Mouse (Mus musculus): Measurements from ENCODE around the gene Pou6f2.

Gene Pou6f2

GRCm38 (mm10) chr13:18397586-18397985 is at the start of gene Pou6f2:
Gene Pou6f2, minus strand, starts transcription at chr13:18397686.
- DNase-seq (ENCODE audit: low read depth, low spot score) = peak; percentile 26

GRCm38 (mm10) chr13:18439858-18440257 is 42.4 kb upstream of the Pou6f2 start:
- DNase-seq (ENCODE audit: low read depth, low spot score) = no peak

- DNase-seq (ENCODE audit: low read depth, low spot score) = no peak
These were observed 9.8 kb downstream of the Pou6f2 start for GRCm38 (mm10) chr13:18387673-18388072.

- DNase-seq (ENCODE audit: low read depth, low spot score) = no peak
These were observed 34.1 kb downstream of the Pou6f2 start for GRCm38 (mm10) chr13:18363373-18363772.

GRCm38 (mm10) chr13:18344580-18345333 is 52.7 kb downstream of the Pou6f2 start:
- no peak for DNase-seq (ENCODE audit: low read depth, low spot score)

GRCm38 (mm10) chr13:18338910-18339501 is 58.5 kb downstream of the Pou6f2 start:
- no peak for DNase-seq (ENCODE audit: low read depth, low spot score)

GRCm38 (mm10) chr13:18338022-18338421 is 59.5 kb downstream of the Pou6f2 start:
- DNase-seq (ENCODE audit: low read depth, low spot score) = no peak

GRCm38 (mm10) chr13:18334035-18334434 is 63.5 kb downstream of the Pou6f2 start:
- no peak for DNase-seq (ENCODE audit: low read depth, low spot score)

GRCm38 (mm10) chr13:18332596-18332995 is 64.9 kb downstream of the Pou6f2 start:
- no peak for DNase-seq (ENCODE audit: low read depth, low spot score)

GRCm38 (mm10) chr13:18323980-18324678 is 73.4 kb downstream of the Pou6f2 start:
- no peak for DNase-seq (ENCODE audit: low read depth, low spot score)

GRCm38 (mm10) chr13:18323407-18323806 is 74.1 kb downstream of the Pou6f2 start:
- no peak for DNase-seq (ENCODE audit: low read depth, low spot score)

- DNase-seq (ENCODE audit: low read depth, low spot score) = no peak
These were observed 84.9 kb downstream of the Pou6f2 start for GRCm38 (mm10) chr13:18312613-18313012.

GRCm38 (mm10) chr13:18309024-18309423 is 88.5 kb downstream of the Pou6f2 start:
- DNase-seq (ENCODE audit: low read depth, low spot score) = no peak

- no peak for DNase-seq (ENCODE audit: low read depth, low spot score)
These were observed 90.9 kb downstream of the Pou6f2 start for GRCm38 (mm10) chr13:18306506-18307145.

- no peak for DNase-seq (ENCODE audit: low read depth, low spot score)
These were observed 97.5 kb downstream of the Pou6f2 start for GRCm38 (mm10) chr13:18299966-18300365.

- no peak for DNase-seq (ENCODE audit: low read depth, low spot score)
These were observed 104.0 kb downstream of the Pou6f2 start for GRCm38 (mm10) chr13:18293438-18293837.

GRCm38 (mm10) chr13:18290253-18290914 is 107.1 kb downstream of the Pou6f2 start:
- DNase-seq (ENCODE audit: low read depth, low spot score) = no peak

- DNase-seq (ENCODE audit: low read depth, low spot score) = no peak
These were observed 110.0 kb downstream of the Pou6f2 start for GRCm38 (mm10) chr13:18287536-18287935.

GRCm38 (mm10) chr13:18282361-18282982 is 115.0 kb downstream of the Pou6f2 start:
- peak; percentile 5 for DNase-seq (ENCODE audit: low read depth, low spot score)

GRCm38 (mm10) chr13:18281084-18281483 is 116.4 kb downstream of the Pou6f2 start:
- DNase-seq (ENCODE audit: low read depth, low spot score) = no peak

GRCm38 (mm10) chr13:18253131-18253530 is 144.4 kb downstream of the Pou6f2 start:
- DNase-seq (ENCODE audit: low read depth, low spot score) = no peak

All from R1 (cell line).